Mouse (Mus musculus) effector memory CD4-positive, alpha-beta T cell, adult 5 months (primary cell): ENCODE results near the gene Cpsf2. TPM values are rescaled to one million over a fixed set of nuclear protein-coding genes. Genes with fewer than 3 reads are reported as not detected.

Experiments
- polyA plus RNA-seq: library from polyadenylated mRNA; unstranded; fragments of 100-300 nt; shearing (Covaris generic); gene quantifications from one replicate; pipeline ENCODE4 v1.2.1, GENCODE M21; 2017

Cpsf2 gene
- polyA plus RNA-seq, result 26.0 TPM

DNA sequence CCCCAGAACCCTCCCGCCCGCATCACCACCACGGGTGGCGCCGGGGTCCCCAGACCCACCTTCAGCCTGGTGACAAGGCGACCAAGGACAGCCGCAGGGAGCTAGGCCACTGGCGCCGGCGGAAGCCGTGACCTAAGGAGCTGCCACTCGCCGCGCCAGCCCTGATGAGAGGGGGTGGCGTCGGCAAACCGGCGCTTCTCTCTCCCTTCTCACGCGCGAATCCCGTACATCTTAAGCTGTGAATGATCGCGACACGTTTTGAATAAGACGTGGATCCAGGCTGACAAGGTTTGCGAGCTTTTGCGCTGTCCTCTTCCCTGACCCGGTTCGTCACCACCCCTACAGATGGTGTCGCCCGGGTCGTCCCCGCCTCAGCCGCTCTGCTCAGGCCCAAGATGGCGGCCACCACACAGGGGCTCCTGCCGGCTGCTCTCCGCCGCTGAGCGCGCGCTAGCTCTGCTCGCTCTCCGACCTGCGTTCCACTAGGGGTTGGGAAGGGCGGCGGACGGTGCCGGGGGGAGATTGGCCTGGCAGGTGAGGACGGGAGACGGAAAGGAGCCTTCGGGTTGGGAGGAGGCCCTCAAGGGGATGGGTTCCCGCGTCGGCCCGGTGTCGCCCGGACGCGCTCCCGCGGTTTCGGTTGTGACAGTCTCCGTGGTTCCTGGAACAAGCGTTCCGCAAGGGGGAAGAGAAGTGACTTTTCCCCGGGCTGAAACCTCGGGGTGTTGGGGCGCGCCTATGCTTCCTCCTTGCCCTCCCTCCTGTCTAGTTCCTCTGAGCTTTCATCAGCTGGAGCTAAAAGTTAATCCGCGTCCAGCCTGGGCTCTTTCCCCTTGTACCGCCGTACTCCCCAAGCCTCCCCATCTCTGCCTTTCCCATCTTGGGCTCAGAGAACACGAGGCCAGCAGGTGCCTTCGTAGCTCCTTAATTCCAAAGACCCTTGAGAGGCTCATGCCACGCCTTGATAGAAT, at the start of gene Cpsf2:
Gene Cpsf2, plus strand, starts transcription at position 388 of the 971 bp plus-strand sequence.

GRCm38 (mm10) chr12:101957942-101958544, 17.7 kb upstream of the Cpsf2 start, which contains the start of gene Atxn3:
Atxn3 (minus strand) TSS chr12:101958246.

Other genes starting within 250 kb of the Cpsf2 start
- not detected for gene Fbln5, start 156.9 kb upstream of the Cpsf2 start, polyA plus RNA-seq
- gene Trip11, start 62.7 kb upstream of the Cpsf2 start, polyA plus RNA-seq, result 91.2 TPM
- gene Atxn3, start 17.7 kb upstream of the Cpsf2 start, polyA plus RNA-seq, result 23.6 TPM
- not detected for gene Slc24a4, start 152.7 kb downstream of the Cpsf2 start, polyA plus RNA-seq